Mouse (Mus musculus) bone marrow, adult 2 months (tissue): ENCODE measurements around the gene Trim30d. TPM values are rescaled to one million over a fixed set of nuclear protein-coding genes. Genes with fewer than 3 reads are reported as not detected.
A peak's percentile ranks its signal among the peaks of the same experiment; 100 is the strongest.
"Not testable (repeated sequence)": the region's sequence is repeated elsewhere in the genome, so short reads cannot be mapped to it uniquely, and the experiment has no call there.

Source experiments
- H3K27ac ChIP-seq: fragments of 200-500 bp; 2 replicates; pipeline ENCODE4 v1.5.1; 2012; ENCODE audit warnings: low read depth, mild to moderate bottlenecking, control low read depth, inconsistent platforms, low read length; ENCODE audit not compliant: control insufficient read depth, poor library complexity, insufficient read depth
- H3K4me1 ChIP-seq: fragments of 200-500 bp; 2 replicates; pipeline ENCODE4 v1.6.1; 2011; ENCODE audit warnings: low read length; ENCODE audit not compliant: control insufficient read depth, insufficient read depth
- H3K4me3 ChIP-seq: fragments of 200-500 bp; replicated peaks from 2 replicates; pipeline ENCODE3; 2011; ENCODE audit warnings: mild to moderate bottlenecking, low read depth, low read length, control low read depth; ENCODE audit not compliant: control insufficient read depth
- CTCF ChIP-seq: fragments of 200-500 bp; IDR thresholded peaks from 2 replicates; pipeline ENCODE4 v1.5.1; 2011; ENCODE audit warnings: low read length, control low read depth; ENCODE audit not compliant: control insufficient read depth, insufficient read depth
- POLR2A ChIP-seq: fragments of 200-500 bp; IDR thresholded peaks from 2 replicates; pipeline ENCODE4 v1.6.1; 2011; ENCODE audit warnings: low read depth, mild to moderate bottlenecking, control low read depth, low read length, borderline replicate concordance; ENCODE audit not compliant: control insufficient read depth
- WGBS: fragments of 180-500 bp; shearing (Covaris S2); methylation state at CpG from one replicate; pipeline ENCODE4 v1.1.7; 2018; 5-methylcytosine and 5-hydroxymethylcytosine counted together
- polyA plus RNA-seq: library from polyadenylated mRNA; stranded (reverse); fragments of >200 nt; gene quantifications from 2 replicates; pipeline ENCODE4 v1.2.4, GENCODE M21; 2011; ENCODE audit warnings: low replicate concordance; ENCODE audit not compliant: missing spikeins, insufficient read depth, insufficient read length

Gene Trim30d
- polyA plus RNA-seq: 6.9 and 10.5 TPM in 2 replicates

DNA sequence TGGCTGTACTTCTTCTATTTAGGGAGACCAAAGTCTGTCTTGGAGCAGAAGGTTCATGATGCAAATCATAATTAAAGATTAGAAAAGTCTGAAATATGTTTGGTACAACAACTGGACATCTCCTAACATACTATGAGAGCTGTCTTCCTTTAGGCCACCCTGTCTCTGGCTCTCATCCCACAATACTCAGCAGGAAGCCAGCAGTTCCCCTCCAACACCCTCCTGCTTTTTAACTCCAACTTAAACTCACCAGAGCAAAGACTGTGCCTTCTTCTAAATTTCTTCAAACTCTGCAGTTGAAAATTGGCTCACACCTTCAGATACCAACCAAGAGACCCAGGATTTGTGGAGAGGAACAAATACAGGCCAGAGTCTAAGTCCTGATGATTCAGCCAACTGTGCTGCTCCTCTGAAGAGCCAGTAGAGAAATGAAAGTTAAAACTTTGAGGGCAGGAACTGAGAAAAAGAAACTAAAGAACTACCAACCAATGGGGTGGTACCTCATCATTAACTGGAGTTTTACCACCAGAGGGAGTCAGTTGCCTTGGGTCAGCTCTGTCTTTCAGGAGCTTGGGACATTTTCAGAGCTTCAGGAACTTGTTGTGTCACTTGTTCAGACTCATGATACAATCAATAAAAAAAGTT, at the start of gene Trim30d:
TSS of gene Trim30d (minus strand) at position 429 of the 645 bp plus-strand sequence.
- peak within 1 kb of the TSS; percentile 44 for H3K4me3 ChIP-seq
- H3K4me1 ChIP-seq, H3K27ac ChIP-seq: not testable (repeated sequence)

DNA sequence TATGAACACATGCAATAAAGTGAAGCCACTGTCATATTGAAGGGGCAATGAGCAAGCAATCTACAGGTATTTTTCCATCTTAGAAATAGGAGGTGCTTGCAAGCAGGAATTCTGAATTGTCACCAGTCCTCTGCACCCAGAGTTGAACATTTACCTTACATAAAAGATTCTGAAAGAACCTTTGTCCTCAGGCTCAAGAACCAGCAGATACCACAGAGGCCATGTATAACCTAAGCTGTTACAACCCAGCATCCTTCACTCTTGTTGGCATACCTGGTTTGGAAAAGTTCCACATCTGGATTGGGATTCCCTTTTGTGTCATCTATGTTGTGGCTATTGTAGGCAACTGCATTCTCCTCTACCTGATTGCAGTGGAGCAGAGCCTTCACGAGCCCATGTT, 45.1 kb upstream of the Trim30d start:
- Histone ChIP-seq H3K27ac (no peak overlapping the region), H3K4me1 (no peaks in the 10 kb centered on the region), H3K4me3 (no peak overlapping the region)
- 64% methylated on average over 1 of the region's 1 CpGs for WGBS
- TF ChIP-seq POLR2A (no peak), CTCF (no peak)

DNA sequence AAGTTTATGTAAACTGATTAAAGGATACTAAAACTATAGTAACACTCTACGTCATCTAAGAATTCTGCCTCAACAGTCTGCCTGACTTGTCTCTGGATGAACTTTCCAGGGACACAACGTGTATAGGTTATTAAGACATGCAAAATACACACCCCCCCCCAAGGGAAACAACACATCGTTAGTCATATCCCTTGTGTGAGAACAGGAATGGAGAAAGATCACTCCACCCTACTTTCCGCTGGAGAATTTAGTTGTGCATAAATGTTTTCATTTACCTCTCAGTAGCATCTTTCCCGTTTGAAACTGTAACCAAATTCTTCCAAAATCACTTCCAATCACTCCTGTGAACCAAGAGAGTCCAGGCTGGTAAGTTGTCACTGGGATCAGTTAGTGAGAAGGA, 42.2 kb upstream of the Trim30d start, which contains the start of gene Olfr651:
TSS of gene Olfr651 (plus strand) at position 301 of the 400 bp plus-strand sequence.
- Histone ChIP-seq H3K4me3 (no peak within 1 kb of the TSS), H3K4me1 (no peaks in the 10 kb centered on the region), H3K27ac (no peak within 1 kb of the TSS)
- 76% methylated on average over 5 of the region's 5 CpGs for WGBS
- no peak for TF ChIP-seq POLR2A
- TF ChIP-seq CTCF: no peak

- Histone ChIP-seq H3K27ac (no peak overlapping the region), H3K4me3 (no peak overlapping the region), H3K4me1 (no peaks in the 10 kb centered on the region)
- no peak for TF ChIP-seq POLR2A
- no peak for TF ChIP-seq CTCF
- 40% methylated on average over 58 of the region's 59 CpGs for WGBS
Measured at GRCm38 (mm10) chr7:104501589-104502371, 5.9 kb downstream of the Trim30d start.

GRCm38 (mm10) chr7:104501186-104501585, 6.5 kb downstream of the Trim30d start:
- H3K4me1 ChIP-seq, H3K27ac ChIP-seq, H3K4me3 ChIP-seq: not testable (repeated sequence)
- WGBS: 80% methylated on average over 6 of the region's 6 CpGs

DNA sequence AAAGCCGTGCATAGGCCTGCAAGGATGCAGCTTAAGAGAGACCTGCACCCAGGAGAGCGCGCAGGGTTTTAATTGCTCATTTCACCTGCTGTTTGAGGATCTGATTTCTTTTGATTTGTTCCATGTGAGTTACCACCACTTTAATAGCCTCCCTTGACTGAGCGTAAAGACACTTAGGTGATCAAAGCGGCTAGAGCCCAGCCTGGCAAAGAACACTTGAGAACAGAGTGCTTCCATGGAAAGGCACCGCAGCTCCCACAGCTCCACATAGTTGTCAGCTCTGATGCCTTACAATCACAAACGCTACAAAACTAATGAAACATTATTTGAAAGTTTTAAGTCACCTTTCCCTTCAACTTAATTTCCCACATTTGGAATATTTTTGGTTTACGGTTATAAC, 8.2 kb downstream of the Trim30d start:
- H3K27ac ChIP-seq, H3K4me3 ChIP-seq, H3K4me1 ChIP-seq: not testable (repeated sequence)
- WGBS: 88% methylated on average over 7 of the region's 8 CpGs

DNA sequence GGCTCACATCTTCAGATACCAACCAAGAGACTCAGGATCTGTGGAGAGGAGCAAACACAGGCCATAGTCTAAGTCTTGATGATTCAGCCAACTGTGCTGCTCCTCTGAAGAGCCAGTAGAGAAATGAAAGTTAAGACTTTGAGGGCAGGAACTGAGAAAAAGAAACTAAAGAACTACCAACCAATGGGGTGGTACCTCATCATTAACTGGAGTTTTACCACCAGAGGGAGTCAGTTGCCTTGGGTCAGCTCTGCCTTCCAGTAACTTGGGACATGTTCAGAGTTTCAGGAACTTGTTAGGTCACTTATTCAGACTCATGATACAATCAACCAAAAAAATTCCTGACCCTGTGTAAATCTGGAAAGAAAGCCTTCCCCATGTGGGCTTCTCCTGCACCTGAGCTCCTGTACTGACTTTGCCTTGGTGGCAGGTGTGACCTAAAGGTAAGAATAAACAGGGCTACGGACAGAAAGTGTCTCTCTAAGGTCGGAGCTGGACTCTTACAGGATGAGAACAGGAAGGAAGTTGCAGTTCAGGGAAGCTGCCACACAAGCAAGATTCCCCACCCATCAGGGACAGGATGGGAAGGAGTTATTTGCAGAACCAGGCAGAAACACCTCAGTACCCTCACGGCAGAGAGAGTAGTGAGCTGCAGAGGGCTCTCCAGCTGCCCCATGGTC, 42.4 kb downstream of the Trim30d start, which contains the start of gene Trim30a:
TSS of gene Trim30a (minus strand) at position 129 of the 680 bp plus-strand sequence.
- WGBS: 2% methylated on average over 3 of the region's 3 CpGs
- H3K27ac ChIP-seq: peak within 1 kb of the TSS; percentile 77
- H3K4me3 ChIP-seq: peak within 1 kb of the TSS; percentile 72
- H3K4me1 ChIP-seq: peaks cover 2% of the 10 kb centered on the region
- TF ChIP-seq POLR2A (no peak), CTCF (0 out of 2 replicates have a peak, but pooled peaks have one; percentile 8)

DNA sequence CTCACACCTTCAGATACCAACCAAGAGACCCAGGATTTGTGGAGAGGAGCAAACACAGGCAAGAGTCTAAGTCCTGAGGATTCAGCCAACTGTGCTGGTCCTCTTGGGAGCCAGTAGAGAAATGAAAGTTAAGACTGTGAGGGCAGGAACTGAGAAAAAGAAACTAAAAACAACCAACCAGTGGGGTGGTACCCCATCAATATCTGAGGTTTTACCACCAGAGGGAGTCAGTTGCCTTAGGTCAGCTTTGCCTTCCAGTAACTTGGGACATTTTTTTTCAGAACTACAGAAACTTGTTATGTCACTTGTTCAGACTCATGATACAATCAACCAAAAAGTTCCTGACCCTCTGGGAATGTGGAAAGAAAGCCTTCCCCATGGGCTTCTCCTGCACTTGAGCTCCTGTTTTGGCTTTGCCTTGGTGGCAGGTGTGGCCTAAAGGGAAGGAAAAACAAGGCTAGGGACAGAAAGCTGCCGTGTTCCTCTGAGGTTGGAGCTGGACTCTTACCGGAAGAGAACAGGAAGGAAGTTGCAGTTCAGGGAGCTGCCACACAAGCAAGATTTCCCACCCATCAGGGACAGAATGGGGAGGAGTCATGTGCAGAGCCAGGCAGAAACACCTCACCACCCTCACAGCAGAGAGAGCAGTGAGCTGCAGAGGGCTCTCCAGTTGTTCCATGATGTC, 61.5 kb downstream of the Trim30d start:
- WGBS: 0% methylated on average over 2 of the region's 2 CpGs
- Histone ChIP-seq H3K4me1 (peaks cover 6% of the 10 kb centered on the region), H3K4me3 (peak overlapping the region; percentile 55), H3K27ac (peak overlapping the region; percentile 92)
- TF ChIP-seq CTCF (no peak), POLR2A (0 out of 2 replicates have a peak, but pooled peaks have one; percentile 15)

Other genes starting within 250 kb of the Trim30d start
- 2.1 and 5.3 TPM in 2 replicates for gene Trim5, start 219.8 kb downstream of the Trim30d start, polyA plus RNA-seq
- 57.3 and 112 TPM in 2 replicates for gene Trim12a, start 192.4 kb downstream of the Trim30d start, polyA plus RNA-seq
- gene Trim34b, start 178.4 kb downstream of the Trim30d start, polyA plus RNA-seq: not detected in 2 replicates
- 11.9 and 12.3 TPM in 2 replicates for gene Trim12c, start 154.5 kb downstream of the Trim30d start, polyA plus RNA-seq
- 12.8 and 49.8 TPM in 2 replicates for gene Trim30b, start 138.0 kb downstream of the Trim30d start, polyA plus RNA-seq
- 1.8 TPM in 1 of 2 replicates, not detected in the other for gene Trim30c, start 107.0 kb downstream of the Trim30d start, polyA plus RNA-seq
- gene Trim30a, start 42.7 kb downstream of the Trim30d start, polyA plus RNA-seq: 14.0 and 21.3 TPM in 2 replicates
- not detected in 2 replicates for gene Olfr651, start 42.3 kb upstream of the Trim30d start, polyA plus RNA-seq
- not detected in 2 replicates for gene Olfr652, start 53.1 kb upstream of the Trim30d start, polyA plus RNA-seq
- gene Olfr653, start 69.5 kb upstream of the Trim30d start, polyA plus RNA-seq: not detected in 2 replicates
- gene Olfr654, start 79.2 kb upstream of the Trim30d start, polyA plus RNA-seq: not detected in 2 replicates
- not detected in 2 replicates for gene Olfr655, start 93.9 kb upstream of the Trim30d start, polyA plus RNA-seq
- not detected in 2 replicates for gene Olfr656, start 106.1 kb upstream of the Trim30d start, polyA plus RNA-seq
- gene Olfr657, start 116.9 kb upstream of the Trim30d start, polyA plus RNA-seq: not detected in 2 replicates
- not detected in 2 replicates for gene Olfr658, start 139.5 kb upstream of the Trim30d start, polyA plus RNA-seq
- not detected in 2 replicates for gene Olfr659, start 158.9 kb upstream of the Trim30d start, polyA plus RNA-seq
- gene Olfr661, start 178.7 kb upstream of the Trim30d start, polyA plus RNA-seq: 0.42 TPM in 1 of 2 replicates, not detected in the other